In genomic region chr7:45053117-45053930, GRCm38 (mm10) we compare ENCODE assay signal across 7 mouse cellular contexts. TPM values are rescaled to one million over a fixed set of nuclear protein-coding genes. Genes with fewer than 3 reads are reported as not detected.
DNase-seq lines count a peak whose midpoint lies in the region; ATAC-seq and TF ChIP-seq lines count a peak whose summit lies in the region.

No protein-coding gene starts in this region.

- peak overlapping the region; percentile 75 for H3K9ac ChIP-seq in intestine, postnatal 0 days (ENCODE audit: low read depth, low read length)
- H3K9ac ChIP-seq in limb, embryonic 12.5 days (replicated peaks): peak overlapping the region; percentile 92
- H3K9ac ChIP-seq in midbrain, embryonic 13.5 days (replicated peaks): peak overlapping the region; percentile 97

- ATAC-seq in granulocyte monocyte progenitor cell, adult 5-6 weeks (replicated peaks; ENCODE audit: poor library complexity, severe bottlenecking): peak; percentile 31
- peak; percentile 51 for ATAC-seq in intestine, postnatal 0 days
- ATAC-seq in limb, embryonic 12.5 days (ENCODE audit: insufficient number of reproducible peaks, insufficient read depth, low FRiP score, low TSS enrichment, low read depth): peak; percentile 44
- peak; percentile 61 for ATAC-seq in midbrain, embryonic 13.5 days

- no peak; the same call in 1 of the 2 replicates for TF ChIP-seq POLR2A in small intestine, adult 2 months (IDR thresholded peaks at IDR 0.05; ENCODE audit: low read depth, low read length)

- peak overlapping the region; percentile 94 for H3K4me2 ChIP-seq in intestine, postnatal 0 days (replicated peaks; ENCODE audit: low read depth)
- peak overlapping the region; percentile 97 for H3K4me2 ChIP-seq in limb, embryonic 12.5 days
- H3K4me2 ChIP-seq in midbrain, embryonic 13.5 days (replicated peaks): peak overlapping the region; percentile 91

- under 1% methylated on average over 29 of the region's 59 CpGs for WGBS in intestine, postnatal 0 days
- WGBS in limb, embryonic 12.5 days: 0% methylated on average over 29 of the region's 59 CpGs
- under 1% methylated on average over 42 of the region's 59 CpGs for WGBS in midbrain, embryonic 13.5 days
- under 1% methylated on average over 50 of the region's 59 CpGs for WGBS in small intestine, adult 2 months

- peaks cover 4% of the 10 kb centered on the region; the same call in 1 of the 2 replicates for H3K4me1 ChIP-seq in intestine, postnatal 0 days (replicated peaks; ENCODE audit: control insufficient read depth, insufficient read depth, low read length)
- peaks cover 21% of the 10 kb centered on the region for H3K4me1 ChIP-seq in limb, embryonic 12.5 days (replicated peaks)
- peaks cover 35% of the 10 kb centered on the region for H3K4me1 ChIP-seq in midbrain, embryonic 13.5 days (replicated peaks)
- H3K4me1 ChIP-seq in small intestine, adult 2 months (ENCODE audit: control insufficient read depth, insufficient read depth, insufficient read length, low read length): peaks cover 8% of the 10 kb centered on the region

- no peaks in the 10 kb centered on the region for H3K9me3 ChIP-seq in intestine, postnatal 0 days (ENCODE audit: control insufficient read depth)
- no peaks in the 10 kb centered on the region for H3K9me3 ChIP-seq in limb, embryonic 12.5 days
- no peaks in the 10 kb centered on the region for H3K9me3 ChIP-seq in midbrain, embryonic 13.5 days

- TF ChIP-seq CTCF in intestine, postnatal 0 days (IDR thresholded peaks at IDR 0.05; ENCODE audit: low read depth): no peak
- TF ChIP-seq CTCF in small intestine, adult 2 months (IDR thresholded peaks at IDR 0.05; ENCODE audit: extremely low read depth, insufficient read length, insufficient replicate concordance, low read depth, low read length): no peak

- peaks cover 24% of the 10 kb centered on the region for H3K36me3 ChIP-seq in intestine, postnatal 0 days (ENCODE audit: control insufficient read depth, insufficient read depth)
- H3K36me3 ChIP-seq in limb, embryonic 12.5 days: peaks cover 28% of the 10 kb centered on the region
- H3K36me3 ChIP-seq in midbrain, embryonic 13.5 days: peaks cover 23% of the 10 kb centered on the region
- peaks cover 18% of the 10 kb centered on the region for H3K36me3 ChIP-seq in small intestine, adult 2 months (ENCODE audit: control insufficient read depth, insufficient read depth, low read length)

- no peaks in the 10 kb centered on the region for H3K27me3 ChIP-seq in intestine, postnatal 0 days (replicated peaks; ENCODE audit: control insufficient read depth, insufficient read depth, low read length)
- H3K27me3 ChIP-seq in limb, embryonic 12.5 days: no peaks in the 10 kb centered on the region
- H3K27me3 ChIP-seq in midbrain, embryonic 13.5 days: no peaks in the 10 kb centered on the region
- H3K27me3 ChIP-seq in small intestine, adult 2 months (ENCODE audit: control insufficient read depth, insufficient read depth, low read length): no peaks in the 10 kb centered on the region

- peak overlapping the region; percentile 90 for H3K4me3 ChIP-seq in intestine, postnatal 0 days (ENCODE audit: low read depth, low read length)
- H3K4me3 ChIP-seq in limb, embryonic 12.5 days (replicated peaks): peak overlapping the region; percentile 86
- H3K4me3 ChIP-seq in midbrain, embryonic 13.5 days (replicated peaks): peak overlapping the region; percentile 99
- H3K4me3 ChIP-seq in small intestine, adult 2 months (ENCODE audit: low read depth, low read length): peak overlapping the region; percentile 98

- peak; percentile 70 to 72 for DNase-seq in adrenal gland, adult 18-20 months (ENCODE audit: low spot score in 2 of 2)
- DNase-seq in embryo, embryonic 10 days (ENCODE audit: low spot score): peak; percentile 72

- peak overlapping the region; percentile 93 for H3K27ac ChIP-seq in intestine, postnatal 0 days (ENCODE audit: low read depth, low read length)
- H3K27ac ChIP-seq in limb, embryonic 12.5 days: peak overlapping the region; percentile 99
- H3K27ac ChIP-seq in midbrain, embryonic 13.5 days: peak overlapping the region; percentile 100
- peak overlapping the region; percentile 80 for H3K27ac ChIP-seq in small intestine, adult 2 months (ENCODE audit: insufficient read depth, low read depth, low read length)

RNA-seq across cellular contexts. Expression of gene Prr12, which starts 0.6 kb away (rescaled TPM):
- total RNA-seq in adrenal gland, adult 18-20 months (2021): 10 to 100 TPM; 30.8 to 45.3 TPM
- total RNA-seq in granulocyte monocyte progenitor cell, adult 5-6 weeks (2014; fragmentation: Nextera tagmentation): 21.1 and 29.6 TPM in 2 replicates
- 1.7 and 4.1 TPM in 2 replicates for total RNA-seq in granulocyte monocyte progenitor cell, adult 5-6 weeks (2017)
- 2.4 and 2.6 TPM in 2 replicates for polyA plus RNA-seq in intestine, postnatal 0 days (2015; fragmentation: Nextera tagmentation; extraction: Ambion mirVana)
- polyA plus RNA-seq in limb, embryonic 12.5 days (2016; fragmentation: Nextera tagmentation; extraction: Ambion mirVana): 15.0 and 16.2 TPM in 2 replicates
- polyA plus RNA-seq in midbrain, embryonic 13.5 days (2015; fragmentation: Nextera tagmentation; extraction: Ambion mirVana): 14.0 and 17.0 TPM in 2 replicates
- polyA plus RNA-seq in small intestine, adult 2 months (2012; rRNA removed): 8.1 and 13.2 TPM in 2 replicates

RNA-seq across cellular contexts. Expression of gene Nosip, which starts 8.9 kb away (rescaled TPM):
- total RNA-seq in adrenal gland, adult 18-20 months (2021): 10 to 100 TPM; 44.3 to 46.8 TPM
- 42.2 and 57.2 TPM in 2 replicates for total RNA-seq in granulocyte monocyte progenitor cell, adult 5-6 weeks (2014; fragmentation: Nextera tagmentation)
- total RNA-seq in granulocyte monocyte progenitor cell, adult 5-6 weeks (2017): 49.4 and 63.1 TPM in 2 replicates
- polyA plus RNA-seq in intestine, postnatal 0 days (2015; fragmentation: Nextera tagmentation; extraction: Ambion mirVana): 38.9 and 40.5 TPM in 2 replicates
- polyA plus RNA-seq in limb, embryonic 12.5 days (2016; fragmentation: Nextera tagmentation; extraction: Ambion mirVana): 60.6 and 69.7 TPM in 2 replicates
- 56.5 and 61.8 TPM in 2 replicates for polyA plus RNA-seq in midbrain, embryonic 13.5 days (2015; fragmentation: Nextera tagmentation; extraction: Ambion mirVana)
- polyA plus RNA-seq in small intestine, adult 2 months (2012; rRNA removed): 39.3 and 92.7 TPM in 2 replicates

RNA-seq across cellular contexts. Expression of gene Prrg2, which starts 9.2 kb away (rescaled TPM):
- 10 to 100 TPM; 14.9 to 28.3 TPM for total RNA-seq in adrenal gland, adult 18-20 months (2021)
- 6.8 and 9.4 TPM in 2 replicates for total RNA-seq in granulocyte monocyte progenitor cell, adult 5-6 weeks (2014; fragmentation: Nextera tagmentation)
- 4.8 and 5.3 TPM in 2 replicates for total RNA-seq in granulocyte monocyte progenitor cell, adult 5-6 weeks (2017)
- 56.8 and 59.0 TPM in 2 replicates for polyA plus RNA-seq in intestine, postnatal 0 days (2015; fragmentation: Nextera tagmentation; extraction: Ambion mirVana)
- 21.2 and 21.7 TPM in 2 replicates for polyA plus RNA-seq in limb, embryonic 12.5 days (2016; fragmentation: Nextera tagmentation; extraction: Ambion mirVana)
- polyA plus RNA-seq in midbrain, embryonic 13.5 days (2015; fragmentation: Nextera tagmentation; extraction: Ambion mirVana): 13.2 and 14.5 TPM in 2 replicates
- polyA plus RNA-seq in small intestine, adult 2 months (2012; rRNA removed): 81.7 and 172 TPM in 2 replicates

RNA-seq across cellular contexts. Expression of gene Rras, which starts 35.6 kb away (rescaled TPM):
- 100 to 1,000 TPM in 1 of 2 experiments, 10 to 100 TPM in 1; 86.9 to 106 TPM for total RNA-seq in adrenal gland, adult 18-20 months (2021)
- total RNA-seq in granulocyte monocyte progenitor cell, adult 5-6 weeks (2014; fragmentation: Nextera tagmentation): 2.3 and 7.8 TPM in 2 replicates
- 1.0 and 1.4 TPM in 2 replicates for total RNA-seq in granulocyte monocyte progenitor cell, adult 5-6 weeks (2017)
- polyA plus RNA-seq in intestine, postnatal 0 days (2015; fragmentation: Nextera tagmentation; extraction: Ambion mirVana): 94.6 and 100 TPM in 2 replicates
- polyA plus RNA-seq in limb, embryonic 12.5 days (2016; fragmentation: Nextera tagmentation; extraction: Ambion mirVana): 20.8 and 21.4 TPM in 2 replicates
- polyA plus RNA-seq in midbrain, embryonic 13.5 days (2015; fragmentation: Nextera tagmentation; extraction: Ambion mirVana): 8.4 and 9.6 TPM in 2 replicates
- polyA plus RNA-seq in small intestine, adult 2 months (2012; rRNA removed): 49.3 and 67.9 TPM in 2 replicates

RNA-seq across cellular contexts. Expression of gene Scaf1, which starts 37.2 kb away (rescaled TPM):
- total RNA-seq in adrenal gland, adult 18-20 months (2021): 10 to 100 TPM; 75.1 to 85.9 TPM
- 28.6 and 29.8 TPM in 2 replicates for total RNA-seq in granulocyte monocyte progenitor cell, adult 5-6 weeks (2014; fragmentation: Nextera tagmentation)
- 15.7 and 17.8 TPM in 2 replicates for total RNA-seq in granulocyte monocyte progenitor cell, adult 5-6 weeks (2017)
- 21.7 and 22.6 TPM in 2 replicates for polyA plus RNA-seq in intestine, postnatal 0 days (2015; fragmentation: Nextera tagmentation; extraction: Ambion mirVana)
- 42.1 and 46.9 TPM in 2 replicates for polyA plus RNA-seq in limb, embryonic 12.5 days (2016; fragmentation: Nextera tagmentation; extraction: Ambion mirVana)
- polyA plus RNA-seq in midbrain, embryonic 13.5 days (2015; fragmentation: Nextera tagmentation; extraction: Ambion mirVana): 38.1 and 47.7 TPM in 2 replicates
- polyA plus RNA-seq in small intestine, adult 2 months (2012; rRNA removed): 39.8 and 73.0 TPM in 2 replicates

Comparison
In these comparisons a context has a peak if more than half of its experiments do, and no peak if none do; other contexts are left out.
1. Peak in every context shown above with its lines: DNase-seq, ATAC-seq, H3K4me3 ChIP-seq and H3K27ac ChIP-seq.